Mouse (Mus musculus): Measurements from ENCODE around the gene Prkag2.
A peak's percentile ranks its signal among the peaks of the same experiment; 100 is the strongest.

Gene Prkag2

DNA sequence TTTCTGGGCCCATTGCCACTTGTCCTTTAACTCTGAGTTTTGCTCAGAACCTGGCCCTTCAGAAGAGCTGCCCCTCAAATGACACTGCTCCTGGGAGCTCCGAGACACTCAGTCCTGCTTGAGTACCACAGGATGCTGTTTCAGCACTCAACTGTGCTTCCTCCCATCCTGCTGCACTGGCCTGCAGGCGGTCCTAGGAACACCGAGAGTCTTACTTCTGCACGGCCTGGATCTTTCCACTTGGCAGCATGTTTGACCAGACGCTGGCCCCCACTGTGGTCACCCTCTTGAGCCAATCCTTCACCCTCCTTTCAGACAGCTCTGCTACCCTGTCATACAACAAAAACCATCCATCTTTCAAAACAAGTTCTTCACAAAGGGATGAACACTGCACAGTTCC is 110.0 kb downstream of the Prkag2 start:
- DNase-seq, result no peak

DNA sequence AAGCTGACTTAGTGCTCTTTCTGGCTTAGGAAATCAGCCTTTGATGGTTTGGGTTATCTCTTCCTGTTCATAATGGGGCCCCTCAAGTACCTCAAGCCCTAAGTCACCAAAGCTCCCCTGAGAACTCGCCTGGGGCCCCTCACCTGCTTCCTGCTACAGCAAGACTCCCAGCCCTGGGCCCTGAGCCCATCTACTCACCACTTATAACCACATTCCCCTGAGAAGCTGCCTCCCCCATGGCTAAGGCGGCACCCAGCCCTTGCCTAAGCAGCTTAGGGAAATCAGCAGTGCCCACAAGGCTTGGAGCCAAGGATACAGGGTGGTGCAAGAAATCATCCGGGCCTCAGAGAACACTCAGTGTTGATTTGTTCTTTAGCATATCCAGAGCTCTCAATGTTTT is 110.8 kb downstream of the Prkag2 start:
- peak; percentile 37 for DNase-seq

DNA sequence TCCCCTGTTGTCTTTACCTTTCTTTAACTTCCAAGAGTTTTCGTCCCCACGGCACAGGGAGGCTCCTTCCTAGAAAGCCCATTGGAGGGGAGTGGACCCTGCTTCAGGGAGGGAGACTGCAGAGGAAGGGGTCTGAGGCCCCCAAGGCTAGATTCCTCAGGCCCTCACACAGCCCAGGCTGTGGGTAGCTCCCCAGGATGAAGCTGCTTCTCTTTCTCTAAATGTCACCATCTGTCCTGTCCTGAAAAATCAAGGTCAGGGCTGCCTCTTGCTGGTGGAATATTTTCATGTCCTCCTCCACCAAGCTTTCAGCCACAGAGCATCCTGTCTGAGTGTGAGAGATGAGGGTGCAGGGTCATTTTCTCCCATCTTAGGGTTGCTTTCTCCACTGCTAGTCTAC is 113.5 kb downstream of the Prkag2 start:
- DNase-seq, result no peak

DNA sequence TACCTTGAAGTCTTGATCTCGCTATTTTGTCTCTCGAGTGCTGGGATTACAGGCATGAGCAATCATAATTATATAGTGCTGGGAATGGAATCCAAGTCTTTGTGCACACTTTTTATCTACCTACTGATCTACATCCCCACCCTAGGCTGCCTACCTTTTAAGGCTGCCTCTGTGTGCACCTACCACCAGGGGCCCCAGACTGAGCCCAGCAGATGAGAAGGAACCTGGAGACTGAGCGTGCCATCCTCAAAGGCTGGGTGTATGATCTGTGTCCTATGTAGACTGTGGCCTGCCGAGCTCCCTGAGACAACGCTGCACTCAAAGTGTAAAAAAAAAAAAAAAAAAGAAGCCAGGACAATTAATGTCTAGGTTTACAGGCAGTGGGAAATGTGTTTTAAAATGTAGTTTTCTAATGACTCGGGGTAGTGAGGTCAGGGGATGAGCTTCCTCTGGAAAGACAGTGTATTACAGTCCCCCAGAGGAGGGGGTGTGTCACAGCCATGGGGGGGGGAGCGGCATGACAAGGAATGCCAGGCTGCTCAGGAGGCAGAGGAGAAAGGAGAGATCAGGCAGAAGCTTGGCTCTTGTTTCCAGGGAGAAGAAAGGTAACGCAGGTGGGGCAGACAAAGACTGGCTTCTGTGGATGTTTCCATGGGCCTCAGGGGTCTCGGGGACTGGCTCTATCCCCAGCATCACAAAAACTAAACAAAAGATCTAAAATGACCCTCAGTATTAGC is 114.1 kb downstream of the Prkag2 start:
- DNase-seq, result no peak

DNA sequence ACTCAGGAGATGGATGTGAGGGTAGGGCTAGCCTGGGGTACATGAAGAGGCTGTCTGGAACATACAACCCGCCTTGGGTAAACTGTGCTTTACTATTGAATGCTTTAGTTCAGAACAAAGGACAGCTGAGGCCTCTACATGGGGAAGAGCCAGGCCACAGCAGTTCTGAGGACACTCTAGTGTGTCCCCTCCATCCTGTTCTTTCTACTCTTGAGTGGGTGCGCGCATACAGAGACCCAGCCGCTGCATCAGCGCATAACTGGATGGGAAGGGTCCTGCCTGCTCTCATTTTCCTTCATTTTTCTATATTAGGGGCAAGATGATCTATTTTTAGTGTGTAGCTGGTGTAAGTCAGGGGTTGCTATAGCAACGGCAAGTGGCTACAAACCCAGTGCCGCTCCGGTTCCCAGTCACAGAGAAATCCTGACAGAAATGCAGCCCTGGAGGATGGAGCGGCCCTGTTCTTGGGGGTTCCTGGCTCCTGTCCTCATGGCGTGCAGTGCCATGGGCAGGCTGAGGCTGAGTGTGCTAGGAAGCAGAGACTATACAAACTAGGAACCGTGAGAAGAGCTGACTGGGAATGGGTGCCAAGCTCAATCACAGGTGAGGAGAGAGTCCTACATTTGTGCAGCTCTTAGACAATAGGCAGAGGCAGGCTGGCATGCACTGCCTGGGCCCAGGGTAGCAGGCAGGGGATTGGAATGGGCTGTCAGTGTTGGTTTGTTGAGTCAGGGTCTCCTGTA is 114.8 kb downstream of the Prkag2 start:
- no peak for DNase-seq

DNA sequence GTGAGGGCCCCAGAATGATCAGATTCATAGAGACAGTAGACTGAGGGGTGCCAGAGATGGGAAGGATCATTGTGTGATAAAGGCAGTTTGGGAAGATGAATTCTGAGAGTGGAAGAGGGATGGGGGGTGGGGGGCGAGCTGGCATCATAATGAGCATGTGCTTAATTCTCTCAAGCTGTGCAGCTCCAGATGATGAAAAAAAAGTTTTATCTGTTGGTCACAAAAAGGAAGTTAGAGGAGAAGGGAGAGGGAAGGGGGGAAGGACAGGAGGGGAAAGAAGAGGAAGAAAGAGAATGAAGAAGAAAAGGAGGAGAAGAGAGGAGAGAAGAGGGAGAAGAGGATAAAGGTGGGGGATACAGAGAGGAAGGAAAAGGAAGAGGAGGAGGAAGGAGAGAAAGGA is 116.3 kb downstream of the Prkag2 start:
- no peak for DNase-seq

DNA sequence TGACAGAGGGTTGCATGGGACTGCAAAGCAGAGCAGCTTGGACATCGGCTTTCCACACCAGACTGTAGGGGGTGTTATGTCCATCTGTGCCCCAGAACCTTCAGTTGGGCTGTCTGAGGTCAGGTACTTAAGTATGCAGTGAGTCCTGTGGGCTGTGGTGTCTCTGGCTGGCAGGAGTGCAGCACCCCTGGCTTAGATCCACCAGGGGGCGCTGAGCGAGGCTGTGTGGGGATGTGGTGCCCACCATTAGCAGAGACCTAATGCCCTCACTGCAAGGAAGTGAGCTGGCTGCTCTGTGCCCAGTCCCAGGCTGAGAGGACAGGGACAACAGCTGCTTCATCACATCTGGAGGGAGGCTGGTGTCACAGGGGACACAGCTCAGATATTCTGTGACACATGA is 116.9 kb downstream of the Prkag2 start:
- DNase-seq, result peak; percentile 71

DNA sequence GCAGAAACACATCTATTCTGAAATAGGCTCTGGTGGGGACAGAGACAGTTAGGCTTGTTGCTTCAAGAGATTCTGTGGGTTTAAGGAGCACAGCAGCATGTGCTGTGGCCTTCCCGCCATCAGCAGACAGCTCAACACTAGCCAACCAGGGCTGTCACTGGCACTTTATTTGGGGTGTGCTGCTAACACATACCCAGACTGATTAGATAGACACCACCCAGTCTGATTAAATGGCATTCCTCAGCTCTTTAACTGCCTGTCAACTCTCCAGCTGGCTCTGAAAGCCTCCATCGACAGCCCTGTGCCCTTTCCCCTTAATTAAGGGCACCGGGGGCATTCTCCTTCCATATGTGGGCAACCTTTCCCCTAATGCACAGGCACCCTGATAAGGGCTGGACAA is 118.2 kb downstream of the Prkag2 start:
- DNase-seq, result no peak

DNA sequence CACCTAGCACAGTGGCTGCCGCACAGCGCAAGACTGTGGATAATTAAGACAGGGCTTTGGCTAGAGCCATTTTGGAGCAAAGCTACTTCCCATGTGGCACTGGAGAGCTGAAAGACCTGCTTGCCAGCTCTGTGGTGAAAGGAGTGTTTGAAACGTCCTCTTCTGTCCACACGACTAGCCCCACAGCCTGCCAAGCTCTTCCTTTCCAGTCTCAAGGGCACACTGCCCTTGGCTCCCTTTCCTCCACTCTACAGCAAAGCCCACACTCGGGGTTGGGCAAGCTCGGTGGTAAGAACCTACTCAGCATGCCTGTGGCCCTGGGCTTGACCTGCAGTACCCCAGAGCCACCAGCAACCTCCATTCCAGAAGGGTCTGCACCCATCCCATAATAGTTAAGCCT is 118.7 kb downstream of the Prkag2 start:
- DNase-seq, result no peak

DNA sequence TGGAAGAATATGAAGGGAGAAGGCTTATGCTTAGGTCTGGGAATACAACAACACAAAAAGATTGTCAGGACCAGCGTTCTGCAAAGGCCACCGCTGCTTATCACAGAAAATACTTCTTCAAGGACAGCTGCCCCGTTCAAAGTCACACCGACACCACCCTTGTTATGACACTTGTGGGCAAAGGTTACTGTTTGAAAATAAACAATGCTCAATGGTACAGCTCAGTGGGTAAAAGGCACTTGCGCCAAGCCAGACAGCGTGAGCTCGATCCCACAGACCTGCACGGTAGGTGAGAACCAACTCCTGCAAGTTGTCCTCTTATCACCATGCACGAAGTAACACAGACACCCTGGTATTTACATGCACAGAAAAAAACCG is 120.5 kb downstream of the Prkag2 start:
- DNase-seq, result no peak

DNA sequence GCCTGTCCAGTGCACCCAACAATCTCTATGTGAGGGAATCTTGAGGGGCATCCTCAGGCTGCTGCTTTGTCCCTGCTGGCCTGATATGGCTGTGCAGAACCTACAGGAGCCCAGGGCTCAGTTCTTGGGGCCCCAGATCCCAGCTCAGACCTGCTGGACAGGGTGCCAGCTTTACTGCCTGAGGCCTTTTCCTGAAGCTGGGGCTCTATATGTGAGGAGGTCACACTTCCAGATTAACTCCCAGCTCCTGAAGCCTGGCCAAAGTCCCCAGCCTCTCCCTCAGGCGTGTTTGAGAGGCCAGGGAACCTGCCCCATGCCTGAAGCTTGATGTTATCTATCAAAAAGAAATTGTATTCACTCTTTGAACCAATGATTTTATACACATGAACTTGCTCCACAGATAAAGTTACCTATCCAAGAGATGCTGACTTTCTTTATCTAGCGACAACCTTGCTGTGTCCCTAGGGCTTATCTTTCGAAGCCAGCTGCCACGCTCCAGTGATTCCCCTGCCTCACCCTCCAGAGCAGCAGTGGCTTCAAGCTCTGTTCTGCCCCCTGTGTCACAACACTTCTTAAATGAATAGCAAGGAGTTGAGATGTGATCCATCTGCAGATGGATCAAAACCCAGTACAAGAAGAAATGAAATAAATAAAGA is 121.0 kb downstream of the Prkag2 start:
- DNase-seq, result no peak

DNA sequence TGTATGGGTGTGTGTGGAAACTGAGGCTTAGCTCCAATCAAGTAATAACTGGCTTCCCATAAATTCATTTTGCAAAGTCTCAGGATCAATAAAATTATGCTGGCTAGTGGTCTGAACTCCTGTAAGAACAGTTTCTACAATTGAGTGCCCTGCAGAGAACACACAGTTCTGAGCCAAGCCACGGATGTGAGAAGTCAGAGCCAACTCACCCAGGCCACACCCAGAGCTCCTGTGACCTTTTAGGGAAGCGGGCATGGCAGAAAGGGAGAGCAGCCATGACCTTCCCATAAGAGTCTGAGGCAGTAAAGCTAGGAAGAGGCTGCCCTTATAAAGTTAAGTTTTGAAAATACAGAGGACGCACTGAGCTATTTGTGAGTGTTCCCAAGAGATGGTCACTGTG is 123.5 kb downstream of the Prkag2 start:
- no peak for DNase-seq

DNA sequence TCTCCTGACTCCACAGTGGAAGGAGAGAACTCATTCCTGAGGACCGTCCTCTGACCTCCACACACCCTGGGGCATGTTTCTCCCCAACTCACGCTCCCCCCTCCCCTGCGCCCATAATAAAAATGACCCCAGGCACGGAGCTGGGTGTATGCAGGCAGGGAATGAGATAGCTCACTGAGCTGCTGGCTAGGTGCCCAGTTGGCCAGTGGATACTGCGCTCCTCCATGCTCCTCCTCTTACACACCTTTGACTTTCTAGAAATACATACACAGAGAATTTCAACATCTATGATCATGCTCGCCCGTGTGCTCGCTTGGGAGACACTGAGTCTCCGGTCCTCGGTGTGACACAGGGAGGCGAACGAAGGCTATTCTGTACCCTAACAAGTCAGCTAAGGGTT is 124.2 kb downstream of the Prkag2 start:
- no peak for DNase-seq

DNA sequence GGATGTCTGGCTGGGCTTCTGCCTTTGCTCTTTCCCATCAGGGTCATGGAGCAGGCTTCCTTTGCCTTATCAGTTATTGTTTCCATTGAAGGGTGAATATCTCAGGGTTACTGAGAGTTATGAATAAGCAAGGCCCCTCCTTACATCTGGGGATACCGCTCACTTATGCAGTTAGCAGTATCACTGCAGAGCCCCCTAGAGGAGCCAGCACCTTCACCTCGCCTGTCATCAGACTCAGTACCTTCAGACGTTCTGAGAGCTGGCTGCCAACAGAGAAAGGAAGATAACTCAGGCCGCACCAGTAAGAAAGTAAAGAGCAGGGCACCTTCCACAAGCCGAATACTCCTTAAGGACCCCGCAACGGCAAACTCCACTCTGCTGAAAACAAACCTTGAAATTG is 125.3 kb downstream of the Prkag2 start:
- peak; percentile 28 for DNase-seq

DNA sequence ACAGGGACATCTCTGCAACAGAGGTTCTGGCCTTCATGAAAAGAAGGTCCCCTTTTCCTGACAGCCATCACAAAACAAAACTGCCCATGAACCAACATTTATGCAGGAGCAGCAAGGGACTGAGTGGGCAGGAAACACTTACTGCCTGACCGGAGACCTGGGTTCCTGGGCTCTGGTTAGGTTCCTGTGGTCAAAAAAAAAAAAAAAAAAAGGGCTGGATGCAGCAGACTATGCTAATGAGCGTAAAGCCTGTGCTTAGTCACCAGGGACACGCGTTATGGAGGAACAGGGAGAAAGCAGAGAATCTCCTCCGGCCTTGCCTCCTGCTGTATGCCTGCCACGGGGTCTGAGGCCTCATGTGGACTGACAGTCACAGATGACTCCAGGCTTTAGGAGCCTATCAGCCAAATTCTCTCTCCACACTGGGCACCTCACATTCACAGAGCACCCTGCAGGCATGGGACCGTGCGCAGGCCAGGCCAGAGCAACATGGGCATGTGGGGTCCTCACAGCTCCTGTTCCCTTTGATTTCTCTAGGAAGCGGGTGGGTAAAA is 126.7 kb downstream of the Prkag2 start:
- DNase-seq, result no peak

DNA sequence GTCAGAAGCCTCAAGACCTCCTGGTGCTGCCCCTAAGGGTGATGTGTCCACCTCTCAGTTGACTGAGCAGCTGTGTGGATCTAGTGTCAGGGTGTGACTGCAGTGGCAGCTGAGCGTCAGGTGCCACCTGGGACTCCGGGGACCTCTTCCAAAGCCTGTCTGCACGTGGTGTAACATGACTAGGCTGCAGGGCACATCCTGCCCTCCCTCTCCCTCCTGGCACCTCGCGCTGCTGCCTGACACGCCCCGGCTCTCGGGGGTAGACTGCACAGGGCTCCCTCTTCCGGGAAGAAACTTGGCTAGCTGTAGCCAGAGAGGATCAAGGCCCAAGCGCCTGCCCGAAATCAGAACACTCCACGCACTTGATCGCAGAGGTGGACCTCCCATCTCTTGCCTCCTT is 127.2 kb downstream of the Prkag2 start:
- DNase-seq, result peak; percentile 84

DNA sequence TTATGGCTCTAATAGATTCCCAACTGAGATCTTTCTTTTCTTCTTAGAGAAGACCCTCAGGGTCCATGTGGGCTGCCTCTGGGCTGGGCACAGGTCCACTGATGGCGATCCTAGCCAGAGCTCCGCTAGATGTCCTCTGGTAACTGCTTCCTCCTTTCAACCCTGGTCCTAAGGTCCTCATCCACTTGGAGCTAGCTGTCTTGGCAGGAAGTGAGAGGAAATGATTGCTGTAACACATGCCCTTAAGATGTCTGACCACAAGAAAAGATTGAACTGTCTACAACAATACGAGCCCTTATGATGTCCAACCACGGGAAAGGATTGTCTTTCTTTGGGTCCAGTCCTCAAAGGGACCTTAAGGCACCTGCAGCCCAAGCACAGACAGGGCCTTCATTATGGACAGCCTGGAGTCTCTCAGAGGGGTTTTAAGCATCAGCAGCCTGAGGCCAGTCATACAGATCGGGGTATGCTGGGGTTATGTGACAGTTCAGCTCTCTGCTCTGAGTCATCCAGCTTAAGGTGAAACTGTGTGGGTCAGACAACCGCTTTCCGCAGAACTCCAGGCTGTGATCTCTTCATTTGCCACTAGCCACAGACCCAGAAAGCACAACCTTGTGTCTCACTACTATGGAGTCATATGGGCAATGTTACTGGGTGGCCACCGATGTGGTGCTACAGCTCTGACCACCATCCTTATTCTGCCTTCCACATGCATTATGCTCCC is 129.7 kb downstream of the Prkag2 start:
- DNase-seq, result no peak

DNA sequence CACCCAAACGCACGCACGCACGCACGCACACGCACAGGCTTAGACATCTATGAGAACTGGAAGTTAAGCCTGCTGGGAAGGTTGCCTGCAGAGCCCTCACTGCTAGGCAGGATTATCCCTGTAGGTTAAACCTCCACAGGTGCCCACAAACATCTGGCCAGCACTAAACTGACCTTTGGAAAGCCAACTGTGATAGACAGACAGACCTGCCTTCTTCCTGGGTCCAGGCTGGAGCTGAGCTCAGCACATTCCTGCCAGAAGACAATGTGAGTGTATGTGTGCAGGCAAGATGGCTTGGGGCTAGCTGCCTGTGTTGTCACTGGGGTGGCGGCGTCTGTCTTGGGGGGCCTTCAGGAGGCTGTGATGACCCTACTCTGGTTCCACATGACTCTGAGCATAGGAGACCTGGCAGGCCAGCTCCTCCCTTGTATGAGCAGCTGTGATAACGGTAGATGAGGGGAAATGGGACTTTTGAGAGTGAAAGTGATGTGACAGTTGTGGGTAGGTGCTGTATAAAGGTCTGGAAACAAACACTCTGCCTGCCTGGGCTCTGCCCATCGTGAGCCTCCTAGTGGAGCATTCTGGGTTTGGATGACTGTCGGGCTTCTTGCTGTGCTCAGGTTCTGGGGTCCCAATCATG is 131.1 kb downstream of the Prkag2 start:
- DNase-seq, result peak; percentile 34

DNA sequence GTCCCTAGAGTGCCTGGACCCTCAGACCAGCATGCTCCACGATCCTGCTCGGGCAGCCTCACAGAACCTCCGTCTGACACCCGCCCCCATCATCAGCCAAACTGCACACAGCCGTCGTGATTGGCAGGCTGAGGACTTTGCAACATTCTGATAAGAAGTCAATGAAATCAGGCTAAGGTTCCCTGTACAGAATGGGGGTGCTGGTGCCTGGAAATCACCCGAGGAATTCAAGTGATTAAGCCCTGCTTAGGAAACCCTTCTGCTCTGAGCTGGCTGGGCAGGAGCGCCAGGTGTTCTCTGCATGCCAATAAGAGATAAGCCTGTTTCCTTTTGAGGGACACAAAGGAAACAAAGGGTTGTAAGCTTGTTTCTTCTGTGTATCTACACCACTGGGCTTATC is 131.7 kb downstream of the Prkag2 start:
- no peak for DNase-seq

DNA sequence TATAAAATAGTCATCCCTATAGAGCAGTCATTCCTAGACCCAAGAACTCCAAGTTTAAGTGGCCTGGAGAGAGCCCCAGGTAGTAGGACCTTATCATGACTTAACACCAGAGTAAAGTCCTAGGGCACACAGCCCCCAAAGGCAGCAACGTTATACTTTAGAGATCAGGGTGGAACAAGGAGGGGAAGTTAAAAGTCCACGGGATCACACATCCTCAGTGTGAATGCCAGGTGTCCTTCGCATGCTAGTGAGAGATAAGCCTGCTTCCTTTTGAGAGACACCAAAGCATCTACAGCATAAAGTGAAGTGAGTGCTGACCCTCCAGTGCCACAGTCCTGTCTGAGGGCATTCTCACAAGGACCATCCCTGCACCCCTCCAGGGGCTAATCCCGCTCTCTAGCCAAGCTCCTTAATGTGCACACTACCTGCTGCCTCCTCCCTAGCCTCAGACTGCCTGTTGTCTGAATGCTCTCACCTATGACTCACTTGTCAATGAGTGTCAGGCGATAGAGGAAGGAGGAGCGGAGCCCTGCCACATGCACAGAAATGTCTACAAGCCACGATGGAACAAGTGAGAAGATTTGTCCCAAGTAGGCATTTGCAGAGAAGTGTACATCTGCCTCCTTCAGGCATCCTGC is 132.4 kb downstream of the Prkag2 start:
- no peak for DNase-seq

DNA sequence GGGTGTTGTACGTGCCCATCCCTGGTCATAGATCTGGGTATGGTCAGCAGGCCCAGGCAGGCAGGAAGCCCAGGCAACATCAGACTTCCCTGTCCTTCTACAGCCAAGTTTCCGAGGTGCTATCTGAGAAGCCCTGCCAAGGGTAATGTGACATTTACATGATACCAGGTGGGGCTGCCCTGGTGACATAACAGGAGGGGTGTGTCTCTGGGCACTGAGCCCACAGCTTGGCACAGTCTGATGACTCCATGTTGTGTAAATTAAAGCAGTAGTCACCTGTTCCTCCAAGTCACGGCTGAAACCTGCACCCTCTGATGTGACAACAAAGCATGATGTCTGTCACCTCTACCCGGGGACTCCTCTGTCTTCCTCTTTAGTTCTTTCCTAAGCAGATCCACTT is 136.7 kb downstream of the Prkag2 start:
- no peak for DNase-seq

DNA sequence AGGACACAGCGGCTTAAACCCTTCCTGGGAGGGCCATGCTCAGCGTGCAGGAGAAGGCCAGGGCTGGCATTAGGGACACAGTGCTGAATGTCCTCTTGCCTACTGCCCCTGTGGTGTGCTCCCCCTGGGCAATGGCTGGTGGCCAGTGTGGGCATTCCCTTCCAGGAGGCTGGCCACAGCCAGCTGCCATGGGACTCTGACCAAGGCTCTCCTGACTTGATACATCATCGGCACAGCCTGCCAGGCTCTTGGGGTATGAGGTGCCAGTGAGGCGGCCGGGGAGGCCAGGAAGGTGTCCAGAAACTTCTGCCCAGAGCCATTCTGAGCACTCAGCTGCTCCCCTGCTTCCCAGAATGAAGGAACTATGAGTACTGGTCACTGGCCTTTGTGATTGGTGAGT is 139.7 kb downstream of the Prkag2 start:
- DNase-seq, result no peak
